Mouse (Mus musculus) layer of hippocampus, adult 2 months (tissue): ENCODE measurements at regions not wholly inside any gene's neighbourhood (a gene's known extent, or its start where the extent isn't known, plus 50 kb on each side); places are given as distances from the start of the nearest gene placed in this dataset.

Experiments
- DNase-seq, 2 experiments: peaks; one replicate each; pipeline ENCODE4 v3.0.0; 2022; ENCODE audit warnings: low spot score in 2 of 2
- H3K27ac ChIP-seq: fragments of 200-600 bp; 2 replicates; pipeline ENCODE4 v1.8.1; 2022
- H3K4me3 ChIP-seq: fragments of 200-600 bp; 2 replicates; pipeline ENCODE4 v1.8.1; 2022; ENCODE audit warnings: mild to moderate bottlenecking
- CTCF ChIP-seq: fragments of 200-600 bp; conservative IDR thresholded peaks from 2 replicates; pipeline ENCODE4 v1.8.1; 2022; ENCODE audit warnings: antibody characterized with exemption, mild to moderate bottlenecking, moderate library complexity

- TF ChIP-seq CTCF: no peak
- no peak overlapping the region for H3K4me3 ChIP-seq
- no peak overlapping the region for H3K27ac ChIP-seq
- DNase-seq: no peak
Measured at GRCm38 (mm10) chr10:99918567-99919320, 96.7 kb upstream of the Kitl start.

GRCm38 (mm10) chr10:99913846-99914187, 101.6 kb upstream of the Kitl start:
- no peak overlapping the region for H3K4me3 ChIP-seq
- DNase-seq: no peak
- H3K27ac ChIP-seq: no peak overlapping the region
- no peak for TF ChIP-seq CTCF

- DNase-seq: no peak
- peak overlapping the region; percentile 30 for H3K4me3 ChIP-seq
- TF ChIP-seq CTCF: no peak
- H3K27ac ChIP-seq: no peak overlapping the region
Measured at GRCm38 (mm10) chr10:99913001-99913845, 102.2 kb upstream of the Kitl start.

GRCm38 (mm10) chr10:99910011-99910723, 105.3 kb upstream of the Kitl start:
- no peak for DNase-seq
- no peak for TF ChIP-seq CTCF
- Histone ChIP-seq H3K4me3 (no peak overlapping the region), H3K27ac (no peak overlapping the region)

- no peak for TF ChIP-seq CTCF
- Histone ChIP-seq H3K27ac (no peak overlapping the region), H3K4me3 (no peak overlapping the region)
- no peak for DNase-seq
Measured at GRCm38 (mm10) chr10:99908044-99908443, 107.4 kb upstream of the Kitl start.

GRCm38 (mm10) chr10:99906778-99907435, 108.5 kb upstream of the Kitl start:
- no peak for DNase-seq
- Histone ChIP-seq H3K4me3 (no peak overlapping the region), H3K27ac (no peak overlapping the region)
- no peak for TF ChIP-seq CTCF

- no peak for TF ChIP-seq CTCF
Measured at GRCm38 (mm10) chr10:99902280-99903231, 112.9 kb upstream of the Kitl start.

GRCm38 (mm10) chr10:99900955-99901835, 114.2 kb upstream of the Kitl start:
- DNase-seq: no peak
- Histone ChIP-seq H3K27ac (no peak overlapping the region), H3K4me3 (no peak overlapping the region)
- TF ChIP-seq CTCF: no peak

More at GRCm38 (mm10) chr10:99902280-99903231, 112.9 kb upstream of the Kitl start:
- H3K27ac ChIP-seq: no peak overlapping the region
- DNase-seq: no peak
- H3K4me3 ChIP-seq: no peak overlapping the region

GRCm38 (mm10) chr10:99893999-99894398, 121.4 kb upstream of the Kitl start:
- TF ChIP-seq CTCF: no peak
- Histone ChIP-seq H3K4me3 (no peak overlapping the region), H3K27ac (no peak overlapping the region)
- DNase-seq: no peak

- no peak for DNase-seq
- no peak for TF ChIP-seq CTCF
- Histone ChIP-seq H3K4me3 (no peak overlapping the region), H3K27ac (no peak overlapping the region)
Measured at GRCm38 (mm10) chr10:99891899-99892298, 123.5 kb upstream of the Kitl start.

- Histone ChIP-seq H3K27ac (no peak overlapping the region), H3K4me3 (no peak overlapping the region)
- TF ChIP-seq CTCF: no peak
- DNase-seq: no peak
Measured at GRCm38 (mm10) chr10:99881901-99882300, 122.4 kb upstream of the Csl start.
